Mouse (Mus musculus) limb, embryonic 14.5 days (tissue): ENCODE results near the gene Olfml2b. TPM values are rescaled to one million over a fixed set of nuclear protein-coding genes. Genes with fewer than 3 reads are reported as not detected.

Source experiments
- ATAC-seq: fragments of 200-750 bp; cut with Nextera tagmentation; 2 replicates; pipeline ENCODE4 v1.8.0; 2017; ENCODE audit warnings: low read depth, moderate number of reproducible peaks, moderate TSS enrichment; ENCODE audit not compliant: low FRiP score
- DNase-seq: peaks from one replicate; pipeline ENCODE4 v3.0.0-alpha.2; 2015; ENCODE audit warnings: low spot score
- H3K27ac ChIP-seq: fragments of 300-500 bp; sonication (generic); replicated peaks from 2 replicates; pipeline ENCODE4 v1.5.1; 2014; ENCODE audit warnings: low read depth, mild to moderate bottlenecking, low read length, moderate library complexity, mixed read lengths
- H3K27me3 ChIP-seq: fragments of 300-500 bp; sonication (generic); 2 replicates; pipeline ENCODE4 v1.6.1; 2014; ENCODE audit warnings: low read length, mixed read lengths; ENCODE audit not compliant: control insufficient read depth, insufficient read depth
- H3K36me3 ChIP-seq: fragments of 300-500 bp; sonication (generic); 2 replicates; pipeline ENCODE4 v1.6.1; 2014; ENCODE audit warnings: mild to moderate bottlenecking, low read length, moderate library complexity, mixed read lengths; ENCODE audit not compliant: control insufficient read depth, insufficient read depth
- H3K4me1 ChIP-seq: fragments of 300-500 bp; sonication (generic); 2 replicates; pipeline ENCODE4 v1.6.1; 2014; ENCODE audit warnings: antibody characterized with exemption, low read length, mixed read lengths; ENCODE audit not compliant: control insufficient read depth, insufficient read depth
- H3K4me2 ChIP-seq: fragments of 300-500 bp; sonication (generic); replicated peaks from 2 replicates; pipeline ENCODE4 v1.6.1; 2014; ENCODE audit warnings: low read depth, mild to moderate bottlenecking, low read length, moderate library complexity; ENCODE audit not compliant: severe bottlenecking
- H3K4me3 ChIP-seq: fragments of 300-500 bp; sonication (generic); replicated peaks from 2 replicates; pipeline ENCODE4 v1.5.1; 2014; ENCODE audit warnings: low read length
- H3K9ac ChIP-seq: fragments of 300-500 bp; sonication (generic); 2 replicates; pipeline ENCODE4 v1.6.1; 2014; ENCODE audit warnings: mild to moderate bottlenecking, low read depth, low read length, moderate library complexity; ENCODE audit not compliant: severe bottlenecking
- H3K9me3 ChIP-seq: fragments of 300-500 bp; sonication (generic); 2 replicates; pipeline ENCODE4 v1.6.1; 2016; ENCODE audit warnings: low read length; ENCODE audit not compliant: control insufficient read depth
- POLR2A ChIP-seq: fragments of 200-500 bp; IDR thresholded peaks from 2 replicates; pipeline ENCODE4 v1.8.0; 2012; ENCODE audit warnings: inconsistent platforms, mild to moderate bottlenecking, moderate library complexity, borderline replicate concordance; ENCODE audit not compliant: insufficient read depth, insufficient read length; ENCODE audit errors: extremely low read depth
- WGBS: fragments of 180-500 bp; shearing (Covaris S2); extraction: QIAGEN DNeasy Blood & Tissue Kit; methylation state at CpG from one replicate; pipeline ENCODE4 v1.1.7; 2014; 5-methylcytosine and 5-hydroxymethylcytosine counted together
- polyA plus RNA-seq, 2 experiments: library from polyadenylated mRNA; depleted of rRNA in 1 of 2; stranded (reverse) in 1 of 2; unstranded in 1 of 2; fragments of >200 nt; fragmentation: Nextera tagmentation in 1 of 2; extraction: Ambion mirVana in 1 of 2; gene quantifications; 2 replicates each; pipeline versions ENCODE4 v1.2.1 to v1.2.3; 2012 to 2014

Olfml2b gene
- polyA plus RNA-seq, 2 experiments = 50.4 to 50.6 TPM

DNA sequence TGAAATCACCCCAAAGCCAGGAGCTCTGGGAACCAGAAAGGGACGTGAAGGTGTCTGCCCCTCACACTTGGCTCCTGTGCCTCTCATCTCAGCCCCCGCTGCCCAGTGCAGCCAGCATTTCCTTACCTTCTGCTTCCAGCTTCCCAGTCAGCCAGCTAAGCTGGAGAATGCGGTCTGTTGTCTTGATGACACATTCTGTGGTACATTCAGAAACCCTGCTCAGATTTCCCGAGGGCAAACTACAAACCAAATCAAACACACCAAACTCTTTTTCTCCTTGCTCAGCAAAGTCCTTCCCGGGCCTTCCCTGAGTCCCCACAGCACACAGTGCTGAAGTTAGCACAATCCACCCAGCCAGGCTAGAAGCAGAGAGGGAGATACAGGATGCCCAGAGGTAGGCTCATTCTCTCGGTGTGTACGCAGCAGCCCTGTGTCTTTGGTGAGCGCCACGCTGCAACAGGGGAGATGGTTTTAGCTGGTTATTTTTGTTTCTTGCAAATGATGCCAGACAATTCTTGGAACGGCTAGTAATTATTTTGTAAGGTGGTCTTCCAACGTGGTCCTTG is 20.4 kb downstream of the Olfml2b start:
- Histone ChIP-seq H3K27me3 (no peaks in the 10 kb centered on the region), H3K9ac (no peak overlapping the region), H3K4me2 (no peak overlapping the region), H3K9me3 (no peaks in the 10 kb centered on the region), H3K27ac (no peak overlapping the region), H3K36me3 (peaks cover 38% of the 10 kb centered on the region), H3K4me3 (no peak overlapping the region), H3K4me1 (no peaks in the 10 kb centered on the region)
- DNase-seq (no peak), ATAC-seq (no peak)
- WGBS = 79% methylated on average over 11 of the region's 11 CpGs
- no peak for TF ChIP-seq POLR2A

DNA sequence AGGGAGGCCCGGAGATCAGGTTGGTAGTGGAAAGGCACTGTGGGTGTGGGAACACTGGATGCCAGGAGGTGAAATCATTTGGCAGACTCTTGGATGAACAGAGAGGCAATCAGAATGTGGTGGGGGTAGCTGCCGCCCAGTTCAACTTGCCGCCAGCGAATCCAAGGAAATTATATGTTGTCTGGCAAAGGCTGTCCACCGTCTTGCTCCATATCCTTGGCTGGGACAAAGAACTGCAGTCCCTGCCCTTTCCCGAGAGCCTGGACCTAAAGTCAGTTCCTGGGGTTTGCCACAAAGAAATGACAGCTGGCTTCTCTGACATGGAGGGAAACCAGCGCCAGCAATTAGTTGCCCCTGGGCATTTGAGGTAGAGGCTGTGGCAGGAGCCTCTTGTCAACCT is 20.9 kb downstream of the Olfml2b start:
- Histone ChIP-seq H3K9ac (no peak overlapping the region), H3K9me3 (no peaks in the 10 kb centered on the region), H3K4me3 (no peak overlapping the region), H3K36me3 (peaks cover 41% of the 10 kb centered on the region), H3K4me2 (no peak overlapping the region), H3K27me3 (no peaks in the 10 kb centered on the region), H3K4me1 (no peaks in the 10 kb centered on the region), H3K27ac (no peak overlapping the region)
- no peak for ATAC-seq
- 78% methylated on average over 7 of the region's 7 CpGs for WGBS
- DNase-seq = no peak
- TF ChIP-seq POLR2A = no peak

DNA sequence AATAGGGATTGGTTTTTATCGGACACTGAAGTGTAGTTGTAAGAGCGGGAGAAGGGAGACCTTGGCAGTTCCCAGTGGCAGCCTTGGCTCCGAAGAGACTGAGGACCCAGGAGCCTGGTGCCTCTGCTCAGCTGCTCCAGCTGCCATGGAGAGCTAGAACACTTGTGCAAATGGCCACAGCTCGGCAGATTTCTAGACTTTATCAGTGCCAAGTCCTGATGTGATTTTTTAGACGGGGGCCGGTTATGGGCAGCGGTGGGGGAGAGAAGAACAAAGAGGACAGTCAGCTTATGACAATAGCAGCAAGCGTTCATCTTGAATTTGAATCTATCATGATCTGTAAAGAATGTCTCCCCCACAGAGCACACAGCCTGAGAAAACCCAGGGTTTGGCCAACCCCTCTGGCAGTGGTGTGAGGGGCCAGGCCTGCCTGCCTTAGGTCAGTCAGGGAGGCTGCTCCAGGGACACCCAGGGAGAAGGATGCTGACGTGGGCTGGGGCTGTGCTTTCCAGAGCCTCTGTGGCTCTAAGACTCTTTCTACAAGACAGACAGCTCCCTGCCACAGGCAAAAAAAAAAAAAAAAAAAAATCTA is 29.9 kb downstream of the Olfml2b start:
- Histone ChIP-seq H3K4me3 (no peak overlapping the region), H3K27ac (no peak overlapping the region), H3K9me3 (0 out of 2 replicates have a peak, but pooled peaks cover 3% of the 10 kb centered on the region), H3K27me3 (no peaks in the 10 kb centered on the region), H3K9ac (no peak overlapping the region), H3K36me3 (peaks cover 26% of the 10 kb centered on the region), H3K4me1 (no peaks in the 10 kb centered on the region; the same call in 1 of the 2 replicates), H3K4me2 (no peak overlapping the region)
- no peak for DNase-seq
- ATAC-seq = no peak
- WGBS = 83% methylated on average over 9 of the region's 9 CpGs
- TF ChIP-seq POLR2A = no peak

DNA sequence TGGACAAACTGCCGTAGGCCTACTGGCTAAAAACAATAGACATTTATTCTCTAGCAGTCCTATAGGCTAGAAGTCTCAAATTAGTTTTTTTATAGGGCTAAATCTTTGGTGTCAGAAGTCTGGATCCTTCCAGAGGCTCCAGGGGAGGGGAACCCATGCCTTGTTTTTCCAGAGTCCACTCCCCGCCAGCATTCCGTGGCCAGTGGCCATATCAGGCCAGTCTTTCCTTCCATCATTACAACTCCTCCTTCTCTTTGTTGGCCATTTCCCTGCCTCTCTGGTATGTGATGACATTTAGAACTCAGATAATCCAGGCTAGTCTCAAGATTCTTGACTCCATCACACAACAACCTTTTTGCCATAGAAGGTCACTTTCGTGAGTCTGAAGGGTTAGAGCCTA is 33.3 kb downstream of the Olfml2b start:
- ATAC-seq (no peak), DNase-seq (no peak)
- Histone ChIP-seq H3K4me3 (no peak overlapping the region), H3K9me3 (no peaks in the 10 kb centered on the region), H3K4me1 (no peaks in the 10 kb centered on the region; the same call in 1 of the 2 replicates), H3K27me3 (no peaks in the 10 kb centered on the region), H3K9ac (no peak overlapping the region), H3K4me2 (no peak overlapping the region), H3K36me3 (peaks cover 16% of the 10 kb centered on the region; the same call in 1 of the 2 replicates), H3K27ac (no peak overlapping the region)
- TF ChIP-seq POLR2A = no peak
- WGBS = 87% methylated on average over 4 of the region's 4 CpGs

DNA sequence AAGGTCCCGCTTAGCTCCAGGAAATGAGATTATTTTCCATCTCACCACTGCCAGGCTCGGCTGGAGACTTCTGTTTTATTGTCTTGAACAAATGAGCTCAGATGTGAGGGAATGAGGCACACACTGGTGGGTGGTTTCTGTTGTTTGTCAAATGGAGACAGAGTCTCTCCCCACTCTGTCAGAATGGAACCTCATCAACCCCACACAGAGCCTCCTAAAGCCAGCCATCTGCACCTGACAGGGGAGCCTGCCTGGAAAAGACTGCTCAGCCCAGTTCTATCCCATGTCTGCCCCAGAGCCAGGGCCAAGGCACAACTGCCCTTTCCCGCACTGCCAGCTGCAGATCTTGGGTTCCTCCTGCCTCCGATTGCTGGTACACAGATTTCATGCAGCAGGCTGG is 34.5 kb downstream of the Olfml2b start:
- Histone ChIP-seq H3K36me3 (peaks cover 16% of the 10 kb centered on the region; the same call in 1 of the 2 replicates), H3K4me3 (no peak overlapping the region), H3K27ac (no peak overlapping the region), H3K4me1 (no peaks in the 10 kb centered on the region; the same call in 1 of the 2 replicates), H3K9ac (no peak overlapping the region), H3K9me3 (no peaks in the 10 kb centered on the region), H3K4me2 (no peak overlapping the region), H3K27me3 (no peaks in the 10 kb centered on the region)
- DNase-seq = no peak
- no peak for TF ChIP-seq POLR2A
- no peak for ATAC-seq
- 54% methylated on average over 4 of the region's 4 CpGs for WGBS
